Mouse (Mus musculus) thymus, postnatal 0 days (tissue): ENCODE measurements around the gene Cbl. TPM values are rescaled to one million over a fixed set of nuclear protein-coding genes. Genes with fewer than 3 reads are reported as not detected.

Experiments used
- DNase-seq: peaks from one replicate; pipeline ENCODE4 v3.0.0-alpha.2; 2015; ENCODE audit warnings: low spot score
- polyA plus RNA-seq: library from polyadenylated mRNA; unstranded; fragments of >200 nt; fragmentation: Nextera tagmentation; extraction: Ambion mirVana; gene quantifications from 2 replicates; pipeline ENCODE4 v1.2.1, GENCODE M21; 2015

The Cbl gene
- polyA plus RNA-seq, 1 experiment from 2014 or later = 60.4 TPM

DNA sequence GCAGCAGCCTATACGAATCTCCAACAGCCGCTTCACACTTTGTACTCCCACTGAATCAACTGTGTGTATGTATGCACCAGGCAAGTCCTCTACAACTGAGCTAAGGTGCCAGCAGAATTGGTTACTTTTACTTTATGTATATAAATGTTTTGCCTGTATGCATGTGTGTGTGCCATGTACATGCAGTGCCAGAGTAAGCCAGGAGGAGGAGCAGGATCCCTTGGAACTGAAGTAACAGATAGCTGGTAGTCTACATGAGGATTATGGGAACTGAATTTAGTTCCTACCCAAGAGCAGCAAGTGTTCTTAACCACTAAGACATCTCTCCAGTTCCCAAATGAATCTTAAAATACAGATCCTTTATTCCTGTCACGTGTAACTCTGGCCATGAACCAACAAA lies 51.6 kb downstream of the Cbl start:
- DNase-seq = peak; percentile 60

DNA sequence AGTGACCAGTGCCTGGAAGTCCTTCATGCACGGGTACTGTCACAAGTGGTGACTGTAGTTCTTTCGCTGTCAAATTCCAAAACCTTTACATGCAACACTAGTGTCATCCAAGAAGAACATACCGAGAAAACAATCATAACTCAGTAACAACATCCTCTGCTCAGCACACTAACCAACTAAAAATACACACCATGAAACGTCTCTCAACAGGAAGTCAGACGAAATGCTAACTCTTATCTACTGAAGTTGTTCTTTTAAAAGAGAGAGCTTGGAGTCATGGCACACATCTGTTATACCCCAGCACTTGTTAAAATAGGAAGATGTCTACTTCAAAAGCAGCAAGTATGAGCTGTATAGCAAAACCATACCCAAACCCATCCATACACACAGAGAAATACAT lies 52.3 kb downstream of the Cbl start:
- peak; percentile 69 for DNase-seq

DNA sequence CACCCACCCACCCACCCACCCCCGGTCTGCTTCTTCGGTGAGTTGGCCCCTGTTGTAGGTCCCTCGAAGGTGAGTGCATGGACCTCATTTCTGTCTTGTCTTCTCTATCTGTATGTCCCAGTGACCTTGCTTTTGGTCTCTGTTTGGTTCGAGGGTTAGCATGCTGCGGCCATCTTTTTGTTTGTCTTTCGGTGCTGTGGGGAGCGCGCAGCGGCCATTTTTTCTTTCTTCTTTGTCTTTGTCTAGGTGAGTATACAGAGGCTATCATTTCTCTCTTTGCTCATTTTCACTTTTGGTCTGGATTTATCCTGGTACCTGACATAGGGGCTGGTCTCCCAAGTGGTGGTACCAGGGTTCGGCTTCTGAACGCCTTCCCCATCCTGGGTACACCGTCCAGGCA lies 55.0 kb downstream of the Cbl start:
- no peak for DNase-seq

DNA sequence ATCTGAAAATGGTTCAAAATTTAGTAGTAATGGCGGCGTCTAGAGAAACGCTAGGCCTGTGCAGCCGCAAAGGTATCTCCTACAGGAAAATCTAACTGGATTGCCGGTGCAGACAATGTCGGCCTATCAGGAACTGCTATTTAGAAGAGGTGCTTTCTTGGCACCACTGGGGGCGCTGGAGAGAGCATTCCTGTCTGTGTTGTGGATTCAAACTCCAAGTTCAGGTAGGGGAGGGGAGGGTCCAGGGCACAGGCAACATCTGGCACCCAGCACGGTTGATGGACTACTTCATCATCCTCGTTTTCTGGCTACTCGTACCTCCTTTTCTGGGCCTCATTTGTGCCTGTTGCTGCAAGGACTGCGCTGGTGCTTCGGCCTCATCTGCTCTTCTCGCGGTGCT lies 55.5 kb downstream of the Cbl start:
- DNase-seq = peak; percentile 51

DNA sequence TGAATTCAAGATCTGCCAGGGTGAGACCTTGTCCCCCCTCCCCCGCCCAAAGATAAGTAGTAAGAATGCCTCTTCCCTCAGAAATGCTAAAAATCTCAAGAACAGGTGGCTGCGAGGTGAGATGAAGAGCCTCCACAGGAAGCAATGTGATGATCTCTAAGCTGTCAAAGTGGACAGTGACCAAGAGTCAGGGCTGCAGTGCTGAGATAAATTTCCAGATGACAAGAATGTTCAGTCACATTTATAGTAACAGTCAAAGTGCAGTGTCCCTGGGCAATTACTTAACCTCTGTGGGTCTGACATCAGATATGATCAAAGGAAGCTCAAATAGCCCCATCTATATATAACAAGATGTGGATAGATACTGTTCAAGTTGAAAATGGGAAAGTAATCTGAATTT lies 56.4 kb downstream of the Cbl start:
- DNase-seq = peak; percentile 22

DNA sequence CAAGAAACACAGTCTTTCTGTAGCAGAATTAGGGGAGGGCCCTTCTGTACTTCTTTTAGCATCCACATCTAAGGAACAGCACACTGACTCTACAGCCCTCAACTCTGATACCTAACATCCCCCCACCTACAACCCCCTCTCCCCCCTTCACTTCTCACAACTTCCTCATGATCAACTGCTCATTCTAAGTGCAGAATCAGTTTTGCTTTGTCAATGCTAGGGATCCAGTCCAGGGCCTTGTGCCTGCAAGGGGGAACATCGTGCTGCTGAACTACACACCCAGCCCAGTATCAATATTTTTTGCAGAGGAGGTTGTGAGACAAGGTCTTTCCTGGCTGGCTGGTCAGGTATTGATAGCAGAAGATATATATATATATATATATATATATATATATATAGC lies 57.9 kb downstream of the Cbl start:
- DNase-seq = no peak

DNA sequence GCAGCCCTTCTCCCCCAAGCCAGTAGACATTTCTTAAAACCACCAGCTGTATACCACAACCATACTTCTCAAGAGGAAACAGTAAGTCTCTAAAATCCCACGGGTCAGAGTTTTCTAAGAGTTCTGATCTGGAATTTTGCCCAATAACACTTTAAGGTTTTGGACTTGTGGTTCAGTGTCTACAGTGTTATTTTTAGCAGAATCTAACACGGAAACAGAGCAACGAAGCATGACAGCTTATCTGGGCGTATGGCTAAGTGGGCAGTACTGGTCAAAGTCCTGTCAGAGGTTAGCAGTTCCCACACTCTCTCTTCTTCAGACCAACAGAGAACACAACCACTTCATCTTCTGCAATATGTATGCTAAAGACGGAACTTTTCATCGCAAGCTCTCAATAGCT lies 58.3 kb downstream of the Cbl start:
- DNase-seq = no peak

DNA sequence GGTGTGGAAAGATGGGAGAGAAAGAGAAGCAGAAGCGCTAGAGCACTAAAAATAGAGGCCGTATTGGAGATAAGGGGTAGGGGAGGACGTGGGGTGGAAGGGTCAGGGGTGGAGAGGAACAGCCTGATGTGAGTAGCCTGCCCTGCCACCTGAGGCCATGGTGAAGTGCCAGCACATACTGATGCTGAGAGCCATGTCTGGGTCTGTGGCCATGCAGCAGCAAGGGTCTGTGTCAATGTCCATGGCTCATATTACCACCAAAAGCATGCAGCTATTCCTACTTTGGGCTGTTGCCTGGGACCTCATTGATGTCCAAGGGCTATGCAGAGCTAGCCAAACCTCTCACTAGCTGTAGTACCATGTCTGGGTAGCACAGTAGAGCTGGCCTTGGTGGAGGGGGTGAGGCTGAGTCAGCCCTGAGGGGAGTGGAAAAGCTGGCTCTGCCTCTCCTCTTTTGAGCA lies 63.1 kb downstream of the Cbl start:
- DNase-seq = no peak

DNA sequence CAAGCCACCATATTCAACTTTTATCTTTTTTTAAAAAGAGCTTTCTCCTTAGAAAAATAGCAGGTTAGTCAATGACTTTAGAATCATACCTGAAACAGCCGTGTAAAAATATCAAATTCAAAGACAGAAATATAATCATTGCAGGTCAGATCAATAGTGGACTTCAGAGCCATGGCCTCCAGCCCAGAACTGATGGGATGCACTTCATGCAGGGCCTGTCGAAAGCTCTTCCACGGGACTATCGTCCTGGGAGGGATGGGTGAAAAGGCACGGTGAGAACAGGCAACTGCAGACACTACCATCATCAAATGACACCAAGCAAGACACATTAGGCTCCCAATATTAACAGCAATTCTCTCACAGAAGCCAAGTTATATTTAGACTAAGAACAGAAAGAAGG lies 64.9 kb downstream of the Cbl start:
- no peak for DNase-seq

DNA sequence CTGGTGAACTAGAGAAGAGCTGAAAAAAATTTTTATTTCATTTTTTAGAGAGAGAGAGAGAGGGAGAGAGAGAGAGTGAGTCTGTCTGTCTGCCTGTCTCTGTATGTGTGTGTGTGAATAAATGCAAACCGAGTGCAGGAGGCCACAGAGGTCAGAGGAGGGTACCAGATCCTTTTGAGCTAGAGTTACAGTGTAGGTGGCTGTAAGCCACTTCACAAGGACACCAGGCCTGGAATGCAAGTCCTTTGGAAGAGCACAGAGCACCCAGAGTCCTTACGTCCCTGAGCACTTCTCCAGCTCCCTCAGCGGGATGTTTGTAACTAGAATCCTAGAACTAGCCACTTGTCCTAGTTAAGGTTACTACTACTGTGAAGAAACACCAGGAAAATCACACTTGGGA lies 74.0 kb downstream of the Cbl start:
- no peak for DNase-seq

DNA sequence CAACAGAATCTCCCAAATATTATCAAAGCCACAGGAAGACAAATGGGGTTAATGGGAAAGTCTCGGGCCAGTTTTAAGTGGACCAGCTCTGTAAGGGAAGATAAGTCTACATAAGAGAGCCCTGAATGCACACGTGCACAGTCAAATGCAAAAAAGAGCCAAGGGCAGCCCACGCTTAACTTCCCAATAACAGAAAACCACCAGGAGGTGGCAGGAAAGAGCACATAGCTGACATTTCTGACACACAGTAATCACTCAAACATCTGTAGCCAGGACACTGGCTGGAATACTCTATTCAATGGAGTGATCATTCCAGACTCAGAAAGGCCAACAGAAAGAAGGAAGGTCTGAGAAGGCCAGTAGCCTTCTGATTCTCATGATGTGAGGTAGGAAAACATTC lies 86.6 kb downstream of the Cbl start:
- peak; percentile 44 for DNase-seq

DNA sequence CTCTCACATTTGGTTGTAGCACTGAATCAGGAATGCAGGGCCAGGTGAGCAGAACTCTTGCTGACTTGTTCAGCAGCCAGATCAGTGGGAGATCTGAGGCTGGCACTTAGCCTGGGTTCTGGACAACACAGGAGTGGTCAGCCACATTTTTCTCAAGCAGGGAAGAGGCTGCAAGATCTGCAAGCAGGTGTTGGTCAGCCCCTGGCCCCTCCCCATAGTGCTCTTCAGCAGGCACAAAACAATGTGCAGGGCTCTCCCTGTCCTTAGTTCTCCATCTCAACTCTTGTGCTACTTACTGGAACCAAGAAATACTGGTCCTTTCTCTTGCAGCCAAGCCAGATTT lies 89.2 kb downstream of the Cbl start:
- no peak for DNase-seq

DNA sequence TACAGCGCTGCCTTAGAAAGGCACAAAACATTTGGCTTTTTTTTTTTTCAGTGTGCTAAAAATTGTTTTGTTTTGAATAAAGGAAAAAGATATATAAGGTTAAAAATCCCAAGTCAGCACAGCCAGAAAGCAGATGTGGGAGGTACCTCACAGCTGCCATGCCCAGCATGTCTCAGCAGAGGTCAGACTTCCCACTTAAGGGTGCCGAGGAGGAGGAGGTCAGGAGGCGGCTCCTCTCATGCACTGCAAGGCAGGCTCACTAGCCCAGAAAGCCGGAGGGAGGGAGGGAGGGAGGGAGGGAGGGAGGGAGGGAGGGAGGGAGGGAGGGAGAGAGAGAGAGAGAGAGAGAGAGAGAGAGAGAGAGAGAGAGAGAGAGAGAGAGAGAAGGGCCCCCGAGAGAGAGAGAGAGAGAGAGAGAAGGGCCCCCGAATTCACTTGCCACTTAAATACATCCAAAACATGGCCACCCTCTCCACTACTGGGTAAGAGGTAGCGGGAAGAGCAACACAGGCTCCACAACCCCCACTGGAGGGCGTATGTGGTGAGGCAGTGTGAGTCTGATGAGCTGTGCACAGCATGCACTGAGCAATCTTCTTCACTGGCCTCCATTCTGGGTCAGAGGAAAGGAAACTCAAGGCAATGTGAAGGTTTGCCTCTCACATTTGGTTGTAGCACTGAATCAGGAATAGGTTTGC lies 89.7 kb downstream of the Cbl start:
- peak; percentile 17 for DNase-seq

DNA sequence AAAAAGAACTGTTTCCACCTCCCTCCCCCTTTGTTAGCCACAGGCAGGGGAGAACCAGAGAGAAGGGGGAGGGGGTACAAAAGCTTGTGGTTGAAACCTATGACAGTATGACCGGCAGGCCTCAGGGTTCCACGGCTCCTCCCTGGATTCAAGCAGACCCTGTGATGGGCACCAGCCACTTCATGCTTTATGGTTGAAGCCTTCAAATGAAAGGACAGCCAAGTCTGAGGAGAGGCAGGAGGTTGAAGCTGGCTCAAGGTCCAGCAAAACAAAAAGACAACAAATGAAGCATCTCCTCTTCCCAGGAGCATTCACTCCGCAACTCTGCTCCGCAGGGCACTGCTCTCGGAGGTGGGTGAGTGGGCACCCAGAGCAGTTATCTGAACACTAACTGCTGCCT lies 90.4 kb downstream of the Cbl start:
- no peak for DNase-seq

DNA sequence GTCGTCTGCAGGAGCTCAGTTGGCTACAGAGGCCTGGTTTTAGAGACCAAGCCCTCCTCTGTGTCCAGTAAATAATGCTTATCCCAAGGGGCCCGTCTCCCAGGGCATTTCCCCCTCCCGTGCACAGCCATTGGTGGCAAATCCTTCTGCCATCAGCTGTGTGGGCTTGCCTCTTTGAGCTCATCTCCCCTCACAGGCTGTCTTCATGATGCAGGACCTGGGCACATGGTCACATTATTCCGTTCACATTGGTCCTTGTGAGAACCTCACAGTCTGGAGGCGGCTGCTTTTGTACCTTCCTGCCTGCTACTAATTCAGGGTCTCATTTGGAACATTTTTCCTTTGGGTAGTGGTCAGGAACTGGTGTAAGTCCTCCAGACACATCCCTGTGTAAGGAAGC lies 91.9 kb downstream of the Cbl start:
- DNase-seq = no peak

DNA sequence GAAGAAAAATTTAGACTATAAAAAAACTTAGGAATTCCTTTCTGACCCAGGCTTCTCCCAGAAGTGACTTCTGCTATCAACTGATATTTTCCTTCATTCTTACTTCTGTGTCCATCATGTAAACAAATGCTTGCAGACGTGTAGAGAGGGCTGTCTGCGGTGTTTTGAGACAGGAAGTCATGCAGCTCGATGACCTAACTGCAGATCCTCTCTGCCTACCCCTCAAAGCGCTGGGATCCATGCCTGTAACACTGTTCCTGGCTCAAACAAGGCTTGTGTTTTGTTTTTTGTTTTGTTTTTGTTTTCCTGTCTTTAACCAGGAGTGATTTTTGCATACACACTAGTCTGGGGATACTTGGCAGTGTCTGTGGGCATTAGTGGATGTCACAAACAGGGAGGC lies 96.0 kb downstream of the Cbl start:
- no peak for DNase-seq

DNA sequence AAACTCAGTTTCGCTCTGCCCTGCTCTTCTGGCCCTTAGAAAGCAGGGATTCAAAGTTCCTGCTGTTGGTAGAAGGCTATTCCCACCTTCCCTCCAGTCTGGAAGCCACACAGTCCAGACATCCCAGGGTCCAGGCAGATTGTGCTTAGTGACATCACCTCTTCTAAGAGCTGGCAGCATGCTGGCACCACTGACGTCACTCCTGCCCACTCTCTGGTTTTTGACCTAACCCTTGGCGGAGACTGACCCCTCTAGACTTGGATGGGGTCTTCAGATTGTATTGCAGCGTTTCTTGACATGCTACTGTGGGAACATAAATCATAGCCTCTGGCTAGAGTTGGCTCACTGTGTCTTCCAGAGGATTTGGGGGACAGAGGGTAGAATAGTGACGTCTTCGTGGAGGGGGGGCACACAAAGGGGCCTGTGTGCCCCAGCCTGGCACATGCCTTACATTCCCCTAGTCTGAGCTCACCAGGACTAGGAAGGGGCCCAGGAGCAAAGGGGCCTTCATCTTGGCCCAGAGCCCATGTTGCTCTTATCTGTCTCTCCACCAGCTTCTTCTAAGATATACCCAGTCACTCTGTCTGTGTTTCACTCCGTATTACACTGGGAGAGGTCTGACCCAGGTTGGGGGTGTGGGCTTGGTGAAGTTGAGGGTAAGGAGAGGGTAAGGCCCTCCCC lies 98.0 kb downstream of the Cbl start:
- no peak for DNase-seq

DNA sequence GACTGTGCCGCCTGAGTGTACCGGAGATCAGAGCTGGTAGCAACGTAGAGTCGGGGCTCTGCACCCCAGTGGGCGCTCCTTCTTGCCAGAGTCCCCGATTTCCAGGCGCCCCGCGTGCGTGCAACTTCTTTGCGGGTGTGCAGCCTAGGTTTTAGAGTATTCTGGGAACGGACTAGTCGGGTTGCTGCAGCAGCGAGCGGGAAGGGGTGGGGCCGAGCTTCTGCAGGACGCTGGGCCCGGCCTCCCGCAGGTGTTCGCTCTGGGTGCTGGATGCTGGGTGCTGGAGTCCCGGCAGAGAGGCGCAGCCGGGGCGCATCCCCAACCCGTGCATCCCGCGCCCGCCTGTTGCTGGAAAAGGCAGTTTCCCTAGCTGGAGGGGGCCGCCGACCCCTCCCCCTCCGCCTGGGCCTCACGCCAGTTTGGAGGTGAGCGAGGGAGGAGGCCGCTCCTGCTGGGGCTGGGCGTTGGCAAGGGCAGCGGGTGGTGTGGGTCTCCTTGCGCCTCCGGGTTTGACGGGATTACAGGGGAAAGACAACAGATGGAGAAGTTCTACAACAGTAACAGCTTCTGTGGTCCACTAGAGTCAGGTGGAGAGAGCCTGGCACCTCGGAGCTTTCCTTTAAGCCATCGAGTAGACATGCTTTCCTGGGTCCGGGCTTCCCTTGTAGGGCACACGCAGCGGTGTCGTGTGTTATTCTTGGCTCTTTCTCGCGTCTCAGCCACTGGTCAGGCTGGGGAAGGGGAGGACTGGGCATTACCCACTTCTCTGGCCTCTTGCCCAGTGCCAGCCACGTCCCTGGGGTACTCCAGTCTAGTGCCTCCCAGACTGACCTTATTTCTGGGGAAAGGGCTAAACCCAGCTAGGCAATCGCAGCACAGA lies 98.8 kb downstream of the Cbl start:
- DNase-seq = peak; percentile 60

DNA sequence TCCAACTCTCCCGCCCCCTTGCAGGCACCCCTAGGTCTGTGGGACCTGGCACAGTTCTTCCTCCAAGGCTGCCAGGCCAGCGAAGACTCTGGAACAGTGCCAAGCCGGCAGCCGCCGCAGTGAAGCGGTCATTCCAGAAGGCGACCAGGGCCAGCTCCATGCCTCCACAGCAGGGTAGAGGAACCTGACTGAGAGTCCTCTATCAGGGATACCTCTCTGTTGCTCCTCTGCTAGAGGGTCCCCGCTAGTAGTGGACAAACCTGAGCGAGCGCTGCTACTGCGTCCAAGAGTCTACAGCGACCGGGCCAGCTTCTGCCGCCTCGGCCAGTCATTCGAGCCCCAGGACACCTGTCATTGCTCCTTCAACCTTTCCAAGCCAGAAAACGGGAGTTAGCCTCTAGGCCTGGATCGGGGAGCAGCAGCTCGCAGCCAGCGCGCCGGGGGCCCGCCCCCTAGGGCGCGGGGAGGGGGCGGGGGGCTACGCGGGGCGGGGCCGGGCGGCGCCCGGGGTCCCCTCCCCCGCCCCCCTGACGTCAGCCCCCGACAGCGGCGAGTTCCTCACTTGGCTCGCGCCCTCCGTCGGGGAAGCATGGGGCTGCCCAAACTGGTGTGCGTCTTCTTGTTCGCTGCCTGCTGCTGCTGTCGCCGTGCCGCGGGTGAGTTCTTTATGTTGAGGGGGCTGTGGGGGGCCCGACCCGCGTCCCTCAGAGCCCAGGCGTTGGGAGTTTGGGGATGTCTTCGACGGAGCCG lies 99.6 kb downstream of the Cbl start, which contains the start of gene Mcam:
Mcam (plus strand) TSS at position 369 of the 750 bp plus-strand sequence.
- peak; percentile 65 for DNase-seq

DNA sequence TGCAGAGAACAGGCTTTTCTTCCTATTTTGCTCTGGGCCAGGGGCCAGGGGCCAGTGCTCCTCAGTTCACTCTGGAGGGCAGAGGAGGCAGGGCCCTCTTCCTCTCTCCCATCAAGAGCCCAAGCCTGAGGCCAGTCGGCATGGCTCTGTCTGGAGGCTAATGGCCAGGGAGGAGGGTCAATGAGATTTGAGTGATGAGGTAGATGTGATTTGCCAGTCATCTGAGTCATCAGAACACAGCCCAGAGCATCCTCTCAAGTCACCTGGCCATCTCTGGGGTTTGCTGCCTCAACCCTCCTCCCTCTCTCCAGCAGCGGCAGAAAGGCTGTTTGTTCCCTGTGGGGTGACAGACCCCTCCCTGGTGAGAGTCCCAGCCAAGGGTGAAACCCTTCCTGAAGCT lies 100.6 kb downstream of the Cbl start:
- no peak for DNase-seq

DNA sequence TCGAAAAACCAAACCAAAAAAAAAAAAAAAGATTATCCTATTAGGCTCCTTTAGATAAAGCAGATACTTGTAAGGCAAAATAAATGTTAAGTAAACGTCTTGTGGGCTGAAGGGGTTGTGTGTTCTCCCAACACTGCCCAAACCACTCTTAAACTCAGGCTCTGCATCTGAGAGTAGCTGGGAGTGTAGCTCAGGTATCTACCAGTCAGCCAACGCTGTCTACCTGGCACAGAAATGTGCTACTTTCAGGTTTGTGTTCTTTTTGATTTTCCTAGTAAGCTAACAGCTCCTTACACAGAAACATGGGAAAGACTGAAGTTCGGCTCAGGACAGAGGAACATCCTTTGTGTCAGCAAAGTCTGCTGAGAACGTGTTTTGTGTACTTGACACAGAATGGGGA lies 101.6 kb downstream of the Cbl start:
- no peak for DNase-seq

DNA sequence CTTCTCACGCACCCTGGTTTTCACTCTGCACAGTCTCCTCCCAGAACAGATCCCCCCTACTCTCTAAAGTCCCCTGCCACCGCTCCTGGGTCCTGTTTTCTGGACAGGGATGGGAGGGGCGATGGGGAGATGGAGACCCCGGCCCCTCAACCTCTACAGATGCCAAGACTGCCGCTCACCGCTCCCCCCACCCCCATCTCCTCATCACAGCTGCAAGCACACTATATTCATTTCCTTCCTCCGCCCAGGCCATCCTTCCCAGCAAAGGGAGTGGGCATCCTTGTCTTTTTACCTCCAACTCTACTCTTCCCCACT lies 102.6 kb downstream of the Cbl start:
- no peak for DNase-seq
